Mouse (Mus musculus) liver, postnatal 0 days (tissue): ENCODE data around the gene Minos1.

Experiments used
- CTCF ChIP-seq: sonication (generic); IDR thresholded peaks from 2 replicates; pipeline ENCODE4 v1.5.1; 2016; ENCODE audit warnings: antibody characterized with exemption, low read depth
- EP300 ChIP-seq: IDR thresholded peaks from 2 replicates; pipeline ENCODE4 v1.6.1; 2016; ENCODE audit warnings: antibody characterized with exemption, low read depth, mild to moderate bottlenecking

DNA sequence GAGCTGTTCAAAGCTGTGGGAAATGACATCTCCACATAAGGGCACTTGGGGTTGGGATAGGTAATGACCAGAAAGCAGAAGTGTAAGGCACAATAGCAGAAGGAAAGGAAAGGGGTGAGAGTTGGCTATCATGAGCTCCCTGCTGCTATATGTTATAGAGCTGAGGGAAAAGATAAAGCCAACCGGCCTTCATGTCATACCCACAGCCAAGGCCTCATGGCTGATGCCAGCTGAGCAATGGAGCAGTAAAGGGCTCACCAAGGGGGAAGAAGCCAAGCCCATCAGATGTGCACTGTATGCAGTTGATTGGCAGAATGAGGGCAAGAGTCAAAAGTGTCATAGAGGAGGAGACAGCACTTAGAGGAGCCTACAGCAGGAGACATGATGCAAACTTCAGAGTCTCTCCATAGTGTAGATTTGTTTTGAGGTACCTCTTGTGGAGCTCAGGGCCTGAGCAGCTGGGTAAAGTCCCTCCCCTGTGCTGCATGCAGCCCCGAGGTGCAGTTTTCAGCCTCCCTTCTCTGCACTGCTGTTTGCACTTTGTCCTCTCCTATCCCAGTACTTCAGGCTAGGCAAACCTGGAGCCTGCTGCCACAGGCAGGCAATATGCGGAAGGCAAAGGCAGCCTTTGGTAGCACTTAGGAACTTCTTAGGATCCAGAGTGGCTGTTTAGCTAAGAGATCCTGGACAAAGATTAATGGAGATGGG, 14.4 kb downstream of the Minos1 start:
- TF ChIP-seq CTCF (no peak), EP300 (peak; percentile 40; the same call in 1 of the 2 replicates)
